Mouse (Mus musculus): ENCODE data around the gene Mtcl1.

- TF ChIP-seq ZMIZ1 (IDR thresholded peaks at IDR 0.05; ENCODE audit: low read depth, low read length) (no peak), CTCF (conservative IDR thresholded peaks at IDR 0.05 in 1 of 2, IDR thresholded peaks at IDR 0.05 in 1 of 2; ENCODE audit: low read depth in 2 of 2, low read length in 2 of 2) (no peak), EP300 (IDR thresholded peaks at IDR 0.05; ENCODE audit: low read length) (no peak), TCF12 (IDR thresholded peaks at IDR 0.05; ENCODE audit: low read depth, low read length) (no peak), USF1 (IDR thresholded peaks at IDR 0.05; ENCODE audit: low read depth, low read length) (no peak), GABPA (IDR thresholded peaks at IDR 0.05; ENCODE audit: insufficient replicate concordance, low read depth, low read length) (no peak)
Observed at GRCm38 (mm10) chr17:66350689-66351088, 98.9 kb downstream of the Mtcl1 start.

Measured in CH12.LX (cell line).